Mouse (Mus musculus) left cerebral cortex, postnatal 4 days (tissue): ENCODE measurements around the gene Cadps2. TPM values are rescaled to one million over a fixed set of nuclear protein-coding genes. Genes with fewer than 3 reads are reported as not detected.

ENCODE experiments used
- DNase-seq: peaks from one replicate; pipeline ENCODE4 v3.0.0-alpha.2; 2022
- intact Hi-C: fragments of 180-260 bp; cut with DNase I; formaldehyde crosslinking; loops from one replicate; pipeline ENCODE4 v1.15.1; 2025
- total RNA-seq, 2 experiments: library from RNA; stranded (reverse); gene quantifications; 2 replicates each; pipeline ENCODE4 v1.2.3; 2021

The Cadps2 gene
- total RNA-seq, 2 experiments from 2014 or later = 36.5 to 38.5 TPM

GRCm38 (mm10) chr6:23791822-23792221 is 47.4 kb downstream of the Cadps2 start:
- intact Hi-C loops = no loop called here
- no peak for DNase-seq

GRCm38 (mm10) chr6:23777641-23778040 is 61.6 kb downstream of the Cadps2 start:
- no peak for DNase-seq
- intact Hi-C loops = no loop called here

GRCm38 (mm10) chr6:23762204-23762603 is 77.0 kb downstream of the Cadps2 start:
- no peak for DNase-seq
- intact Hi-C loops = no loop called here

GRCm38 (mm10) chr6:23758249-23758648 is 81.0 kb downstream of the Cadps2 start:
- intact Hi-C loops = loop anchor here (10.0 kb wide), 2 partner anchors 263 to 587 kb away; no protein-coding TSS in a partner anchor
- DNase-seq = no peak

GRCm38 (mm10) chr6:23748823-23749222 is 90.4 kb downstream of the Cadps2 start:
- DNase-seq = no peak
- intact Hi-C loops = no loop called here

GRCm38 (mm10) chr6:23740010-23740409 is 99.2 kb downstream of the Cadps2 start:
- no peak for DNase-seq
- intact Hi-C loops = no loop called here

- intact Hi-C loops = no loop called here
- DNase-seq = no peak
Observed at GRCm38 (mm10) chr6:23732750-23733149, 106.5 kb downstream of the Cadps2 start.

GRCm38 (mm10) chr6:23728620-23729019 is 110.6 kb downstream of the Cadps2 start:
- DNase-seq = no peak
- intact Hi-C loops = no loop called here

- no peak for DNase-seq
- intact Hi-C loops = no loop called here
Observed at GRCm38 (mm10) chr6:23723697-23724096, 115.5 kb downstream of the Cadps2 start.

GRCm38 (mm10) chr6:23720401-23720800 is 118.8 kb downstream of the Cadps2 start:
- intact Hi-C loops = no loop called here
- DNase-seq = no peak

GRCm38 (mm10) chr6:23707506-23707905 is 131.7 kb downstream of the Cadps2 start:
- no peak for DNase-seq
- intact Hi-C loops = no loop called here

GRCm38 (mm10) chr6:23700879-23701278 is 138.3 kb downstream of the Cadps2 start:
- intact Hi-C loops = no loop called here

GRCm38 (mm10) chr6:23678172-23678571 is 161.0 kb downstream of the Cadps2 start:
- intact Hi-C loops = no loop called here
- DNase-seq = no peak

More at GRCm38 (mm10) chr6:23700879-23701278, 138.3 kb downstream of the Cadps2 start:
- DNase-seq = peak; percentile 6

- intact Hi-C loops = no loop called here
- DNase-seq = no peak
Observed at GRCm38 (mm10) chr6:23655036-23655435, 184.2 kb downstream of the Cadps2 start, which contains the start of gene Rnf148. Gene Rnf148, minus strand, starts transcription at chr6:23655136.

- no peak for DNase-seq
- intact Hi-C loops = no loop called here
Observed at GRCm38 (mm10) chr6:23650205-23650604, 189.0 kb downstream of the Cadps2 start, which contains the start of gene Rnf133. Gene Rnf133, minus strand, starts transcription at chr6:23650305.

- no peak for DNase-seq
- intact Hi-C loops = no loop called here
Observed at GRCm38 (mm10) chr6:23648732-23649131, 190.5 kb downstream of the Cadps2 start.

GRCm38 (mm10) chr6:23647627-23648247 is 191.5 kb downstream of the Cadps2 start:
- peak; percentile 29 for DNase-seq
- intact Hi-C loops = no loop called here

GRCm38 (mm10) chr6:23637081-23637480 is 202.1 kb downstream of the Cadps2 start:
- intact Hi-C loops = no loop called here
- DNase-seq = peak; percentile 53

GRCm38 (mm10) chr6:23635208-23635607 is 204.0 kb downstream of the Cadps2 start:
- DNase-seq = no peak
- intact Hi-C loops = no loop called here

- intact Hi-C loops = no loop called here
- DNase-seq = no peak
Observed at GRCm38 (mm10) chr6:23634016-23634415, 205.2 kb downstream of the Cadps2 start.

GRCm38 (mm10) chr6:23630465-23630864 is 208.8 kb downstream of the Cadps2 start:
- DNase-seq = no peak
- intact Hi-C loops = no loop called here

- no peak for DNase-seq
- intact Hi-C loops = no loop called here
Observed at GRCm38 (mm10) chr6:23575102-23575501, 264.1 kb downstream of the Cadps2 start.

- intact Hi-C loops = no loop called here
Observed at GRCm38 (mm10) chr6:23573750-23574149, 265.5 kb downstream of the Cadps2 start.

More at GRCm38 (mm10) chr6:23573750-23574149, 265.5 kb downstream of the Cadps2 start:
- DNase-seq = no peak
